Mouse (Mus musculus) thymus, postnatal 10 days (tissue): ENCODE measurements at regions not wholly inside any gene's neighbourhood (a gene's known extent, or its start where the extent isn't known, plus 50 kb on each side); places are given as distances from the start of the nearest gene placed in this dataset.

Source experiments
- DNase-seq, 2 experiments: peaks; one replicate each; pipeline ENCODE4 v3.0.0; 2021; ENCODE audit warnings: low spot score in 2 of 2

- peak in 1 of 2 experiments; percentile 52 for DNase-seq
These were observed 56.1 kb upstream of the Ces5a start for GRCm38 (mm10) chr8:93591608-93592301.

- no peak for DNase-seq
These were observed 56.6 kb upstream of the Ces5a start for GRCm38 (mm10) chr8:93592302-93592651.

GRCm38 (mm10) chr8:93598613-93599121, 63.0 kb upstream of the Ces5a start:
- DNase-seq: no peak

- no peak for DNase-seq
These were observed 63.7 kb upstream of the Ces5a start for GRCm38 (mm10) chr8:93599306-93599705.

GRCm38 (mm10) chr8:93599776-93600175, 64.1 kb upstream of the Ces5a start:
- DNase-seq: no peak

GRCm38 (mm10) chr8:93626807-93627526, 91.3 kb upstream of the Ces5a start:
- DNase-seq: no peak

GRCm38 (mm10) chr8:93627626-93628025, 92.0 kb upstream of the Ces5a start:
- no peak for DNase-seq

- DNase-seq: no peak
These were observed 97.3 kb upstream of the Ces5a start for GRCm38 (mm10) chr8:93632896-93633295.

GRCm38 (mm10) chr8:93642770-93643169, 107.1 kb upstream of the Ces5a start:
- no peak for DNase-seq

- DNase-seq: no peak
These were observed 108.0 kb upstream of the Ces5a start for GRCm38 (mm10) chr8:93643471-93644215.

- DNase-seq: no peak
These were observed 117.8 kb upstream of the Ces5a start for GRCm38 (mm10) chr8:93653421-93653820.

GRCm38 (mm10) chr8:93653913-93654705, 118.5 kb upstream of the Ces5a start:
- no peak for DNase-seq

- DNase-seq: no peak
These were observed 120.1 kb upstream of the Ces5a start for GRCm38 (mm10) chr8:93655752-93656151.

GRCm38 (mm10) chr8:93661739-93662138, 126.1 kb upstream of the Ces5a start:
- DNase-seq: peak; percentile 4 to 30

GRCm38 (mm10) chr8:93662219-93662618, 126.6 kb upstream of the Ces5a start:
- DNase-seq: no peak

- DNase-seq: no peak
These were observed 128.2 kb upstream of the Ces5a start for GRCm38 (mm10) chr8:93663851-93664250.

GRCm38 (mm10) chr8:93668306-93668705, 132.7 kb upstream of the Ces5a start:
- DNase-seq: no peak

GRCm38 (mm10) chr8:93674721-93675120, 135.0 kb upstream of the Gnao1 start:
- DNase-seq: no peak

- no peak for DNase-seq
These were observed 125.9 kb upstream of the Gnao1 start for GRCm38 (mm10) chr8:93683773-93684391.

- DNase-seq: no peak
These were observed 125.4 kb upstream of the Gnao1 start for GRCm38 (mm10) chr8:93684392-93684791.

- no peak for DNase-seq
These were observed 120.9 kb upstream of the Gnao1 start for GRCm38 (mm10) chr8:93688845-93689244.
